Mouse (Mus musculus): Measurements from ENCODE around the gene Pdxk. TPM values are rescaled to one million over a fixed set of nuclear protein-coding genes. Genes with fewer than 3 reads are reported as not detected.

Pdxk gene
- total and polyA plus RNA-seq, 3 experiments: 4.3 to 6.8 (median 6.4) TPM

- no peaks in the 10 kb centered on the region for H3K27me3 ChIP-seq (replicated peaks)
- dilution Hi-C loops (cut with MboI; ENCODE audit: extremely low pct_ligation_motif_present, extremely low pct_unique_long_range_greater_than_20kb, low sequenced_read_pairs): no loop called here
- no peaks in the 10 kb centered on the region for H3K9me3 ChIP-seq (replicated peaks; ENCODE audit: low read length)
- no peak overlapping the region for H3K27ac ChIP-seq (ENCODE audit: insufficient read depth, low read depth)
- no peak overlapping the region for H3K9ac ChIP-seq (ENCODE audit: insufficient read depth, low read depth)
- H3K79me2 ChIP-seq (replicated peaks; ENCODE audit: control insufficient read depth, extremely low read depth, insufficient read depth, poor library complexity, severe bottlenecking): no peaks in the 10 kb centered on the region
- H3K4me2 ChIP-seq (ENCODE audit: insufficient read depth, low read depth, poor library complexity, severe bottlenecking): no peak overlapping the region
- DNase-seq (ENCODE audit: extremely low read depth): no peak
- peaks cover 13 to 79% of the 10 kb centered on the region in 2 experiments for H3K36me3 ChIP-seq (replicated peaks in 1 of 2; ENCODE audit: control insufficient read depth in 1 of 2, insufficient read depth in 1 of 2, low read length in 1 of 2)
- H3K4me3 ChIP-seq (replicated peaks in 1 of 3; ENCODE audit: low read depth in 2 of 3, low read length in 2 of 3, poor library complexity in 1 of 3): no peak overlapping the region
- H3K4me1 ChIP-seq (ENCODE audit: control insufficient read depth in 1 of 2, insufficient read depth in 2 of 2): peaks cover 0 to 18% of the 10 kb centered on the region in 2 experiments; a peak in 2 of 4 replicates
- TF ChIP-seq MAX (IDR thresholded peaks at IDR 0.05; ENCODE audit: low read length): no peak
- TF ChIP-seq EP300 (IDR thresholded peaks at IDR 0.05; ENCODE audit: low read length): no peak
- TF ChIP-seq CHD2 (IDR thresholded peaks at IDR 0.05; ENCODE audit: low read length): no peak
- TF ChIP-seq USF2 (conservative IDR thresholded peaks at IDR 0.05; ENCODE audit: low read depth, low read length): no peak
- TF ChIP-seq RAD21 (IDR thresholded peaks at IDR 0.05; ENCODE audit: low read depth, low read length): no peak
- TF ChIP-seq HCFC1 (IDR thresholded peaks at IDR 0.05; ENCODE audit: low read depth, low read length): no peak
- no peak for TF ChIP-seq ZMIZ1 (IDR thresholded peaks at IDR 0.05; ENCODE audit: low read depth, low read length)
- no peak for TF ChIP-seq BHLHE40 (IDR thresholded peaks at IDR 0.05; ENCODE audit: low read depth, low read length)
- TF ChIP-seq POLR2AphosphoS2 (IDR thresholded peaks at IDR 0.05; ENCODE audit: low read depth, low read length): no peak
- no peak for TF ChIP-seq POLR2A (IDR thresholded peaks at IDR 0.05; ENCODE audit: low read depth, low read length)
- no peak for TF ChIP-seq SMC3 (IDR thresholded peaks at IDR 0.05; ENCODE audit: low read depth, low read length)
- no peak for TF ChIP-seq JUND (conservative IDR thresholded peaks at IDR 0.05; ENCODE audit: low read depth, low read length)
- no peak for TF ChIP-seq ELF1 (IDR thresholded peaks at IDR 0.05; ENCODE audit: low read depth, low read length)
- no peak for TF ChIP-seq MYC (IDR thresholded peaks at IDR 0.05; ENCODE audit: low read depth, low read length)
- no peak for TF ChIP-seq NELFE (IDR thresholded peaks at IDR 0.05; ENCODE audit: low read depth, low read length)
- no peak for TF ChIP-seq ZNF384 (IDR thresholded peaks at IDR 0.05; ENCODE audit: low read depth, low read length)
- in situ Hi-C loops (cut with MboI; ENCODE audit: low pct_ligation_motif_present, low pct_unique_long_range_greater_than_20kb, low sequenced_read_pairs): no loop called here
These were observed 22.5 kb downstream of the Pdxk start for GRCm38 (mm10) chr10:78442292-78442691.

- in situ Hi-C loops (cut with MboI; ENCODE audit: low pct_ligation_motif_present, low pct_unique_long_range_greater_than_20kb, low sequenced_read_pairs): no loop called here
These were observed 23.2 kb downstream of the Pdxk start for GRCm38 (mm10) chr10:78441606-78442005.

More at GRCm38 (mm10) chr10:78441606-78442005, 23.2 kb downstream of the Pdxk start:
- Histone ChIP-seq H3K4me1 (ENCODE audit: control insufficient read depth in 1 of 2, insufficient read depth in 2 of 2) (peaks cover 3 to 25% of the 10 kb centered on the region in 2 experiments; a peak in 3 of 4 replicates), H3K36me3 (replicated peaks in 1 of 2; ENCODE audit: control insufficient read depth in 1 of 2, insufficient read depth in 1 of 2, low read length in 1 of 2) (peaks cover 11 to 73% of the 10 kb centered on the region in 2 experiments), H3K27ac (ENCODE audit: insufficient read depth, low read depth) (no peak overlapping the region), H3K27me3 (replicated peaks) (no peaks in the 10 kb centered on the region), H3K9ac (ENCODE audit: insufficient read depth, low read depth) (no peak overlapping the region), H3K79me2 (replicated peaks; ENCODE audit: control insufficient read depth, extremely low read depth, insufficient read depth, poor library complexity, severe bottlenecking) (no peaks in the 10 kb centered on the region), H3K4me2 (ENCODE audit: insufficient read depth, low read depth, poor library complexity, severe bottlenecking) (no peak overlapping the region), H3K4me3 (replicated peaks in 1 of 3; ENCODE audit: low read depth in 2 of 3, low read length in 2 of 3, poor library complexity in 1 of 3) (no peak overlapping the region), H3K9me3 (replicated peaks; ENCODE audit: low read length) (no peaks in the 10 kb centered on the region)
- no peak for DNase-seq (ENCODE audit: extremely low read depth)
- TF ChIP-seq ZKSCAN1 (IDR thresholded peaks at IDR 0.05; ENCODE audit: borderline replicate concordance, low read depth, low read length) (no peak), MYC (IDR thresholded peaks at IDR 0.05; ENCODE audit: low read depth, low read length) (no peak), MXI1 (IDR thresholded peaks at IDR 0.05; ENCODE audit: low read depth, low read length) (no peak), TBP (conservative IDR thresholded peaks at IDR 0.05; ENCODE audit: low read depth, low read length) (no peak), ZC3H11A (IDR thresholded peaks at IDR 0.05; ENCODE audit: low read depth, low read length) (no peak), USF1 (IDR thresholded peaks at IDR 0.05; ENCODE audit: low read depth, low read length) (no peak), POLR2AphosphoS2 (IDR thresholded peaks at IDR 0.05; ENCODE audit: low read depth, low read length) (no peak), NRF1 (IDR thresholded peaks at IDR 0.05; ENCODE audit: low read depth, low read length) (no peak), KAT2A (IDR thresholded peaks at IDR 0.05; ENCODE audit: insufficient replicate concordance, low read length) (no peak), BHLHE40 (IDR thresholded peaks at IDR 0.05; ENCODE audit: low read depth, low read length) (no peak), E2F4 (IDR thresholded peaks at IDR 0.05; ENCODE audit: insufficient replicate concordance, low read depth, low read length) (no peak), ETS1 (conservative IDR thresholded peaks at IDR 0.05; ENCODE audit: low read depth, low read length) (no peak), USF2 (conservative IDR thresholded peaks at IDR 0.05; ENCODE audit: low read depth, low read length) (no peak), ZNF384 (IDR thresholded peaks at IDR 0.05; ENCODE audit: low read depth, low read length) (no peak), JUN (IDR thresholded peaks at IDR 0.05; ENCODE audit: insufficient read depth, low read depth, low read length) (no peak), HCFC1 (IDR thresholded peaks at IDR 0.05; ENCODE audit: low read depth, low read length) (no peak), SMC3 (IDR thresholded peaks at IDR 0.05; ENCODE audit: low read depth, low read length) (no peak), POLR2A (IDR thresholded peaks at IDR 0.05; ENCODE audit: low read depth, low read length) (no peak)
- dilution Hi-C loops (cut with MboI; ENCODE audit: extremely low pct_ligation_motif_present, extremely low pct_unique_long_range_greater_than_20kb, low sequenced_read_pairs): no loop called here
